Mouse (Mus musculus): Measurements from ENCODE around the gene Zfp148. TPM values are rescaled to one million over a fixed set of nuclear protein-coding genes. Genes with fewer than 3 reads are reported as not detected.

Gene Zfp148
- total RNA-seq, 1 experiment: 19.5 TPM

DNA sequence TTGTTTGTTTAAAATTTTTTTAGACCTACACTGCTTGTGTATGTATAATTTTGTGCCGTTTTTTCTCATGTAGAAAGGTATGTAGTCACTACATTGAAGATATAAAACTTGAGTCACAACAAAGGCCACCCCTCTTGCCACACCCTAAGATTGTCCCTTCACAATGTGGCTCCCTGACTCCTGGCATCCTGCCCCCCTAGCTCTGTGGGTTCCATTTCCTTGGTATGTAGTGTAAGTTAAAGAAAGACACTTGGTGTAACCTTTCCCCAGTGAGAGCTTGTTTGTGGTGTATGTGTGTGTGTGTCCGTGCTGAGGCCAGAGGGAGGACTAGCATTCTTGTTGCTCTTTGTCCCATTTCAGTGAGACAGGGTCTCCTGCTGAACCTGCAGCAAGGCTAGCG is 23.4 kb downstream of the Zfp148 start:
- TF ChIP-seq HCFC1 (IDR thresholded peaks at IDR 0.05; ENCODE audit: borderline replicate concordance, insufficient read depth, low read length): no peak
- no peak for TF ChIP-seq MAFK (IDR thresholded peaks at IDR 0.05; ENCODE audit: insufficient read depth, low read depth, low read length)
- TF ChIP-seq ZC3H11A (IDR thresholded peaks at IDR 0.05; ENCODE audit: borderline replicate concordance, low read depth, low read length): no peak
- TF ChIP-seq ZNF384 (IDR thresholded peaks at IDR 0.05; ENCODE audit: low read depth, low read length): no peak
- TF ChIP-seq CHD2 (IDR thresholded peaks at IDR 0.05; ENCODE audit: low read depth, low read length): no peak
- H3K27ac ChIP-seq (ENCODE audit: insufficient read depth, low read depth, low read length, poor library complexity, severe bottlenecking): no peak overlapping the region
- peaks cover 5 to 8% of the 10 kb centered on the region in 2 experiments; a peak in 2 of 4 replicates for H3K4me1 ChIP-seq (ENCODE audit: control insufficient read depth in 2 of 2, insufficient read depth in 2 of 2, low read length in 2 of 2, poor library complexity in 1 of 2)
- in situ Hi-C loops (cut with MboI; ENCODE audit: low sequenced_read_pairs in 2 of 2, unreplicated experiment in 2 of 2): no loop called here
- no peak for DNase-seq (ENCODE audit: low read depth, low spot score)
- H3K4me3 ChIP-seq (ENCODE audit: insufficient read depth in 1 of 2, low read depth in 1 of 2, low read length in 2 of 2, poor library complexity in 1 of 2, severe bottlenecking in 1 of 2): no peak overlapping the region
- H3K36me3 ChIP-seq (ENCODE audit: control insufficient read depth, insufficient read depth, low read length, poor library complexity, severe bottlenecking): no peaks in the 10 kb centered on the region
- H3K9ac ChIP-seq (ENCODE audit: insufficient read depth, low read depth, low read length, poor library complexity, severe bottlenecking): no peak overlapping the region; the same call in 1 of the 2 replicates
- no peaks in the 10 kb centered on the region for H3K9me3 ChIP-seq (ENCODE audit: control insufficient read depth, insufficient read depth, low read depth, low read length)

DNA sequence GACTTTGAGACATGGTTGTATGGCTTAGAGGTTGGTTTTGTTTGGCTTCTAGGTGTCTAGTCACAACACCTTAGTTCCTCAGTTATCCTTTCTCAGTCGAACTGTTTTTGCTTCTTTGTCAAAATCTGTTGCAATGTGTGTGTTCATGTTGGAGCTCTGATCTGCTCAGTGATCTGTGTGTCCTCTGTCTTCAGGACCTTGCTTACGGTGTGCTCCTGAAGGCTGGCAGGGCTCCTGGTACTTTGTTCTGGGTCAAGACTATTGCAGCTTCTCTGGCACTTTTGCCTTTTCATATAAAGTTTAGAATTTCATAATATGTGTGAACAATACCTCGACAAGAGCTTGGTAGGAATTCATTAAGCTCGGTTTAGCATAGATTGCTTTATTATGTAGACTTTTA is 24.9 kb downstream of the Zfp148 start:
- no peaks in the 10 kb centered on the region for H3K9me3 ChIP-seq (ENCODE audit: control insufficient read depth, insufficient read depth, low read depth, low read length)
- peaks cover 5 to 8% of the 10 kb centered on the region in 2 experiments; a peak in 2 of 4 replicates for H3K4me1 ChIP-seq (ENCODE audit: control insufficient read depth in 2 of 2, insufficient read depth in 2 of 2, low read length in 2 of 2, poor library complexity in 1 of 2)
- H3K4me3 ChIP-seq (ENCODE audit: insufficient read depth in 1 of 2, low read depth in 1 of 2, low read length in 2 of 2, poor library complexity in 1 of 2, severe bottlenecking in 1 of 2): no peak overlapping the region
- no peak overlapping the region for H3K27ac ChIP-seq (ENCODE audit: insufficient read depth, low read depth, low read length, poor library complexity, severe bottlenecking)
- no peak for DNase-seq (ENCODE audit: low read depth, low spot score)
- H3K9ac ChIP-seq (ENCODE audit: insufficient read depth, low read depth, low read length, poor library complexity, severe bottlenecking): no peak overlapping the region
- TF ChIP-seq ZNF384 (IDR thresholded peaks at IDR 0.05; ENCODE audit: low read depth, low read length): no peak
- TF ChIP-seq HCFC1 (IDR thresholded peaks at IDR 0.05; ENCODE audit: borderline replicate concordance, insufficient read depth, low read length): no peak
- TF ChIP-seq ZC3H11A (IDR thresholded peaks at IDR 0.05; ENCODE audit: borderline replicate concordance, low read depth, low read length): no peak
- no peak for TF ChIP-seq CHD2 (IDR thresholded peaks at IDR 0.05; ENCODE audit: low read depth, low read length)
- TF ChIP-seq MAFK (IDR thresholded peaks at IDR 0.05; ENCODE audit: insufficient read depth, low read depth, low read length): no peak
- no peaks in the 10 kb centered on the region for H3K36me3 ChIP-seq (ENCODE audit: control insufficient read depth, insufficient read depth, low read length, poor library complexity, severe bottlenecking)
- in situ Hi-C loops (cut with MboI; ENCODE audit: low sequenced_read_pairs in 2 of 2, unreplicated experiment in 2 of 2): no loop called here

DNA sequence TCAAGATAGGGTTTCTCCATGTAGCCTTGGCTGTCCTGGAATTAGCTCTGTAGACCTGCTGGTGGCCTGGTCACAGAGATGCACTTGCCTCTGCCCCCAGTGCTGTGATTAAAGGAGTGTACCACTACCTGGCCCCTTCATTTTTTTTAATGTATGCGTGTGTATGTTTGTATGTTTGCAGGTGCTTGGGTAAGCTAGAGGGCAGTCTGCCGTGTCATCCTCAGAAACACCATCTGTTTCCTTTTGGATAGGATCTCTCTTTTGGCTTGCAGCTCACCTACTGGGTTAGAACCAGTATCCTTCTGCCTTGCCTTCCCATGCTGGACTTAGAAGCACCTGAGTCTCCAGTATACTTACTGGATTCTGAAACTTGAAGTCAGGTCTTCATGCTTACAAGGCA is 29.5 kb downstream of the Zfp148 start:
- Histone ChIP-seq H3K9me3 (ENCODE audit: control insufficient read depth, insufficient read depth, low read depth, low read length) (no peaks in the 10 kb centered on the region), H3K4me1 (ENCODE audit: control insufficient read depth in 2 of 2, insufficient read depth in 2 of 2, low read length in 2 of 2, poor library complexity in 1 of 2) (peaks cover 0 to 1% of the 10 kb centered on the region in 2 experiments; a peak in 1 of 4 replicates), H3K9ac (ENCODE audit: insufficient read depth, low read depth, low read length, poor library complexity, severe bottlenecking) (no peak overlapping the region), H3K27ac (ENCODE audit: insufficient read depth, low read depth, low read length, poor library complexity, severe bottlenecking) (no peak overlapping the region), H3K4me3 (ENCODE audit: insufficient read depth in 1 of 2, low read depth in 1 of 2, low read length in 2 of 2, poor library complexity in 1 of 2, severe bottlenecking in 1 of 2) (no peak overlapping the region), H3K36me3 (ENCODE audit: control insufficient read depth, insufficient read depth, low read length, poor library complexity, severe bottlenecking) (no peaks in the 10 kb centered on the region)
- DNase-seq (ENCODE audit: low read depth, low spot score): no peak
- TF ChIP-seq MAFK (IDR thresholded peaks at IDR 0.05; ENCODE audit: insufficient read depth, low read depth, low read length) (no peak), ZNF384 (IDR thresholded peaks at IDR 0.05; ENCODE audit: low read depth, low read length) (no peak), HCFC1 (IDR thresholded peaks at IDR 0.05; ENCODE audit: borderline replicate concordance, insufficient read depth, low read length) (no peak), ZC3H11A (IDR thresholded peaks at IDR 0.05; ENCODE audit: borderline replicate concordance, low read depth, low read length) (no peak), CHD2 (IDR thresholded peaks at IDR 0.05; ENCODE audit: low read depth, low read length) (no peak)
- in situ Hi-C loops (cut with MboI; ENCODE audit: low sequenced_read_pairs in 2 of 2, unreplicated experiment in 2 of 2): no loop called here

DNA sequence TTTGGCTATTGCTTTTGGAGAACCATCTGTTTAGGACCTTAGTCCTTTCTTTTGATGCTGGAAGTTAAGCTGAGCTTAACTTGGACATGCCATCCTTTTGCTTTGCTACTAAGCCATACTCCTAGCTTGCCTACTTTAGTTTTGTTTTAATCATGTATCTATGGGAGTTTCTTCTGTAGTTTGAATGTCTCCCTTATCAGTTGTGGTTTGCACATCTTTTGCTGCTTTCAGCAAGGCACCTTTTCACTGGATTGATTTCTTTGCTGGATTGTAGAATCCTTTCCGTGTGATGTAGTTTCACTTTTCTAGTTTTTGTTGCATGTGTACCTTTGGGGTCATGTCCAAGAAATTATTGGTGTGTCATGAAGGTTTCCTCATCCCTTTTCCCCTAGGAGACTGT is 30.0 kb downstream of the Zfp148 start:
- in situ Hi-C loops (cut with MboI; ENCODE audit: low sequenced_read_pairs in 2 of 2, unreplicated experiment in 2 of 2): no loop called here
- TF ChIP-seq HCFC1 (IDR thresholded peaks at IDR 0.05; ENCODE audit: borderline replicate concordance, insufficient read depth, low read length) (no peak), CHD2 (IDR thresholded peaks at IDR 0.05; ENCODE audit: low read depth, low read length) (no peak), ZNF384 (IDR thresholded peaks at IDR 0.05; ENCODE audit: low read depth, low read length) (no peak), MAFK (IDR thresholded peaks at IDR 0.05; ENCODE audit: insufficient read depth, low read depth, low read length) (no peak), ZC3H11A (IDR thresholded peaks at IDR 0.05; ENCODE audit: borderline replicate concordance, low read depth, low read length) (no peak)
- H3K27ac ChIP-seq (ENCODE audit: insufficient read depth, low read depth, low read length, poor library complexity, severe bottlenecking): no peak overlapping the region
- no peak overlapping the region for H3K4me3 ChIP-seq (ENCODE audit: insufficient read depth in 1 of 2, low read depth in 1 of 2, low read length in 2 of 2, poor library complexity in 1 of 2, severe bottlenecking in 1 of 2)
- no peaks in the 10 kb centered on the region for H3K36me3 ChIP-seq (ENCODE audit: control insufficient read depth, insufficient read depth, low read length, poor library complexity, severe bottlenecking)
- no peaks in the 10 kb centered on the region for H3K9me3 ChIP-seq (ENCODE audit: control insufficient read depth, insufficient read depth, low read depth, low read length)
- H3K4me1 ChIP-seq (ENCODE audit: control insufficient read depth in 2 of 2, insufficient read depth in 2 of 2, low read length in 2 of 2, poor library complexity in 1 of 2): peaks cover 0 to 1% of the 10 kb centered on the region in 2 experiments; a peak in 1 of 4 replicates
- no peak for DNase-seq (ENCODE audit: low read depth, low spot score)
- no peak overlapping the region for H3K9ac ChIP-seq (ENCODE audit: insufficient read depth, low read depth, low read length, poor library complexity, severe bottlenecking)

GRCm38 (mm10) chr16:33414191-33414590 is 33.6 kb downstream of the Zfp148 start:
- DNase-seq (ENCODE audit: low read depth, low spot score): no peak
- Histone ChIP-seq H3K36me3 (ENCODE audit: control insufficient read depth, insufficient read depth, low read length, poor library complexity, severe bottlenecking) (no peaks in the 10 kb centered on the region), H3K27ac (ENCODE audit: insufficient read depth, low read depth, low read length, poor library complexity, severe bottlenecking) (no peak overlapping the region), H3K4me3 (ENCODE audit: insufficient read depth in 1 of 2, low read depth in 1 of 2, low read length in 2 of 2, poor library complexity in 1 of 2, severe bottlenecking in 1 of 2) (no peak overlapping the region), H3K4me1 (ENCODE audit: control insufficient read depth in 2 of 2, insufficient read depth in 2 of 2, low read length in 2 of 2, poor library complexity in 1 of 2) (peaks cover 0 to 1% of the 10 kb centered on the region in 2 experiments; a peak in 1 of 4 replicates), H3K9me3 (ENCODE audit: control insufficient read depth, insufficient read depth, low read depth, low read length) (no peaks in the 10 kb centered on the region), H3K9ac (ENCODE audit: insufficient read depth, low read depth, low read length, poor library complexity, severe bottlenecking) (no peak overlapping the region)
- in situ Hi-C loops (cut with MboI; ENCODE audit: low sequenced_read_pairs in 2 of 2, unreplicated experiment in 2 of 2): no loop called here
- TF ChIP-seq HCFC1 (IDR thresholded peaks at IDR 0.05; ENCODE audit: borderline replicate concordance, insufficient read depth, low read length) (no peak), ZC3H11A (IDR thresholded peaks at IDR 0.05; ENCODE audit: borderline replicate concordance, low read depth, low read length) (no peak), MAFK (IDR thresholded peaks at IDR 0.05; ENCODE audit: insufficient read depth, low read depth, low read length) (no peak), CHD2 (IDR thresholded peaks at IDR 0.05; ENCODE audit: low read depth, low read length) (no peak), ZNF384 (IDR thresholded peaks at IDR 0.05; ENCODE audit: low read depth, low read length) (no peak)

All from ES-E14 (cell line).